12 mouse cellular contexts compared by ENCODE assay signal in the genomic region with DNA sequence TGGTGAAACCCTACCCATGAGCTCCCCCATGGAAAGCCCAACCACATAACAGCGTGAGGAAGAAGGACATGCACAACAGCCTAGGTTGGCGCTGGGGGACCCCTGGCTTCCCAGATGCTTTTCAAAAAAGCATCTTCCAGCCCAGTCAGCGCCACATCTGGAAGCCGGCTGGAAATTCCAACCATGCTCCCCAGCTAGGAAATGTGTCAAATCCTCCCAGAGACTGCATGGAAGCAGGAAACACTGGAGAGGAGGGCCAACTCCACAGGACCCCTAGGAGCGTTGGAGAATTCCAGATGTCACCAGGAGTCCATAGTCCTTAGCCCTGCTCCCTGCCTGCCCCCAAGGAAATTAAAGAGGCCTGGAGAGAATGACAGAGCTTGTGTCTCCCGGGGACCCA.
DNase-seq lines count a peak whose midpoint lies in the region; ATAC-seq and TF ChIP-seq lines count a peak whose summit lies in the region.
"Had no signal": no experiment of that assay in that cellular context is flagged by ENCODE, and none has a peak within 500 bp of the region (broad histone marks: within the 10 kb centered on the region; RNA-seq: fewer than 3 reads in every experiment).

No protein-coding gene starts in this region.

- no peak for TF ChIP-seq CTCF in hindbrain, postnatal 0 days (IDR thresholded peaks at IDR 0.05; ENCODE audit: low read depth)

- 0 out of 2 replicates have a peak, but pooled peaks cover 3% of the 10 kb centered on the region for H3K9me3 ChIP-seq in hindbrain, embryonic 10.5 days
- no peaks in the 10 kb centered on the region for H3K9me3 ChIP-seq in hindbrain, postnatal 0 days (ENCODE audit: low read length)
- no peaks in the 10 kb centered on the region for H3K9me3 ChIP-seq in embryonic facial prominence, embryonic 13.5 days

- H3K27ac ChIP-seq in hindbrain, embryonic 10.5 days: peak overlapping the region; percentile 53; the same call in 1 of the 2 replicates
- H3K27ac ChIP-seq in hindbrain, postnatal 0 days: no peak overlapping the region
- peak overlapping the region; percentile 42; the same call in 1 of the 2 replicates for H3K27ac ChIP-seq in brown adipose tissue, adult 24 weeks (replicated peaks; ENCODE audit: low read depth, low read length)
- H3K27ac ChIP-seq in embryonic facial prominence, embryonic 13.5 days: peak overlapping the region; percentile 81
- H3K27ac ChIP-seq: macrophage had no signal

- H3K36me3 ChIP-seq in hindbrain, embryonic 10.5 days: no peaks in the 10 kb centered on the region
- H3K36me3 ChIP-seq in hindbrain, postnatal 0 days (ENCODE audit: insufficient read depth, low read length): no peaks in the 10 kb centered on the region
- no peaks in the 10 kb centered on the region for H3K36me3 ChIP-seq in embryonic facial prominence, embryonic 13.5 days

- DNase-seq in hindbrain, embryonic 10.5 days (ENCODE audit: low spot score): peak; percentile 52
- no peak for DNase-seq in hindbrain, postnatal 0 days (ENCODE audit: low spot score)
- DNase-seq in kidney, postnatal 4 days: peak; percentile 53 to 66
- no peak for DNase-seq in B cell, adult 2 months
- DNase-seq in spleen, adult 18-20 months: no peak
- DNase-seq: right cerebral cortex, postnatal 4 days; thymus, postnatal 14 days had no signal

- no peak overlapping the region for H3K4me3 ChIP-seq in hindbrain, embryonic 10.5 days
- H3K4me3 ChIP-seq in hindbrain, postnatal 0 days (ENCODE audit: low read length): no peak overlapping the region
- H3K4me3 ChIP-seq in brown adipose tissue, adult 24 weeks (ENCODE audit: insufficient read depth, low read depth, low read length): no peak overlapping the region
- no peak overlapping the region for H3K4me3 ChIP-seq in embryonic facial prominence, embryonic 13.5 days

- no peak for ATAC-seq in hindbrain, postnatal 0 days
- no peak for ATAC-seq in embryonic facial prominence, embryonic 13.5 days (ENCODE audit: insufficient number of reproducible peaks, insufficient read depth, low FRiP score, low TSS enrichment, low read depth)
- ATAC-seq in megakaryocyte-erythroid progenitor cell, adult 5-6 weeks (replicated peaks; ENCODE audit: low FRiP score, low TSS enrichment, poor library complexity, severe bottlenecking): no peak
- ATAC-seq: hindbrain, embryonic 16.5 days had no signal

- no peak overlapping the region for H3K9ac ChIP-seq in hindbrain, postnatal 0 days (replicated peaks; ENCODE audit: low read length)
- no peak overlapping the region for H3K9ac ChIP-seq in embryonic facial prominence, embryonic 13.5 days

- peaks cover 59% of the 10 kb centered on the region for H3K4me1 ChIP-seq in hindbrain, embryonic 10.5 days (replicated peaks)
- no peaks in the 10 kb centered on the region for H3K4me1 ChIP-seq in hindbrain, postnatal 0 days (ENCODE audit: insufficient read depth, low read length)
- H3K4me1 ChIP-seq in brown adipose tissue, adult 24 weeks (ENCODE audit: control insufficient read depth, insufficient read depth, insufficient read length, low read length): peaks cover 12% of the 10 kb centered on the region
- peaks cover 53% of the 10 kb centered on the region for H3K4me1 ChIP-seq in embryonic facial prominence, embryonic 13.5 days

- peaks cover 36% of the 10 kb centered on the region for H3K27me3 ChIP-seq in hindbrain, embryonic 10.5 days (ENCODE audit: insufficient read depth, poor library complexity, severe bottlenecking)
- H3K27me3 ChIP-seq in hindbrain, postnatal 0 days (ENCODE audit: insufficient read depth, low read length): no peaks in the 10 kb centered on the region
- no peaks in the 10 kb centered on the region for H3K27me3 ChIP-seq in embryonic facial prominence, embryonic 13.5 days

- WGBS in hindbrain, embryonic 10.5 days: 71% methylated on average over 6 of the region's 6 CpGs
- 80% methylated on average over 6 of the region's 6 CpGs for WGBS in hindbrain, postnatal 0 days
- 28% methylated on average over 6 of the region's 6 CpGs for WGBS in embryonic facial prominence, embryonic 13.5 days

- H3K4me2 ChIP-seq in hindbrain, postnatal 0 days (ENCODE audit: low read depth, low read length): no peak overlapping the region
- no peak overlapping the region for H3K4me2 ChIP-seq in embryonic facial prominence, embryonic 13.5 days

Comparison
In these comparisons a context has a peak if more than half of its experiments do, and no peak if none do; other contexts are left out.
1. DNase-seq: peak in hindbrain, embryonic 10.5 days (single experiment) and kidney, postnatal 4 days (2 of 2); none in hindbrain, postnatal 0 days (single experiment), B cell, adult 2 months (0 of 2) and spleen, adult 18-20 months (0 of 2).